Mouse (Mus musculus) hindbrain, embryonic 13.5 days (tissue): ENCODE data around the gene Cep112. TPM values are rescaled to one million over a fixed set of nuclear protein-coding genes. Genes with fewer than 3 reads are reported as not detected.

ENCODE experiments used
- ATAC-seq: fragments of 200-750 bp; cut with Nextera tagmentation; 2 replicates; pipeline ENCODE4 v1.8.0; 2017; ENCODE audit warnings: moderate TSS enrichment; ENCODE audit not compliant: low FRiP score
- H3K27ac ChIP-seq: fragments of 300-500 bp; sonication (generic); 2 replicates; pipeline ENCODE4 v1.5.1; 2015; ENCODE audit warnings: inconsistent platforms, mild to moderate bottlenecking, moderate library complexity
- H3K27me3 ChIP-seq: fragments of 300-500 bp; sonication (generic); 2 replicates; pipeline ENCODE4 v1.6.1; 2015; ENCODE audit warnings: mild to moderate bottlenecking, inconsistent platforms
- H3K36me3 ChIP-seq: fragments of 300-500 bp; sonication (generic); 2 replicates; pipeline ENCODE4 v1.6.1; 2015; ENCODE audit warnings: mild to moderate bottlenecking, inconsistent platforms
- H3K4me1 ChIP-seq: fragments of 300-500 bp; sonication (generic); replicated peaks from 2 replicates; pipeline ENCODE4 v1.6.1; 2015; ENCODE audit warnings: inconsistent platforms
- H3K4me2 ChIP-seq: fragments of 300-500 bp; sonication (generic); 2 replicates; pipeline ENCODE4 v1.6.1; 2015; ENCODE audit warnings: inconsistent platforms, mild to moderate bottlenecking, moderate library complexity
- H3K4me3 ChIP-seq: fragments of 300-500 bp; sonication (generic); 2 replicates; pipeline ENCODE4 v1.5.1; 2015; ENCODE audit warnings: mild to moderate bottlenecking, inconsistent platforms
- H3K9ac ChIP-seq: fragments of 300-500 bp; sonication (generic); 2 replicates; pipeline ENCODE4 v1.6.1; 2015; ENCODE audit warnings: mild to moderate bottlenecking, inconsistent platforms
- H3K9me3 ChIP-seq: fragments of 300-500 bp; sonication (generic); 2 replicates; pipeline ENCODE4 v1.6.1; 2016; ENCODE audit warnings: inconsistent platforms
- WGBS: fragments of 180-500 bp; shearing (Covaris S2); methylation state at CpG from one replicate; pipeline ENCODE4 v1.1.7; 2015; 5-methylcytosine and 5-hydroxymethylcytosine counted together
- polyA plus RNA-seq: library from polyadenylated mRNA; unstranded; fragments of >200 nt; fragmentation: Nextera tagmentation; extraction: Ambion mirVana; gene quantifications from 2 replicates; pipeline ENCODE4 v1.2.1, GENCODE M21; 2015

Gene Cep112
- polyA plus RNA-seq, 1 experiment from 2014 or later = 12.0 TPM

- Histone ChIP-seq H3K27ac (no peak overlapping the region), H3K4me3 (no peak overlapping the region), H3K4me1 (peaks cover 3% of the 10 kb centered on the region; the same call in 1 of the 2 replicates), H3K36me3 (no peaks in the 10 kb centered on the region), H3K9me3 (no peaks in the 10 kb centered on the region), H3K4me2 (no peak overlapping the region), H3K9ac (no peak overlapping the region), H3K27me3 (no peaks in the 10 kb centered on the region)
- ATAC-seq = no peak
- 56% methylated on average over 3 of the region's 3 CpGs for WGBS
Measured at GRCm38 (mm10) chr11:108777158-108777557, 352.2 kb downstream of the Cep112 start.

DNA sequence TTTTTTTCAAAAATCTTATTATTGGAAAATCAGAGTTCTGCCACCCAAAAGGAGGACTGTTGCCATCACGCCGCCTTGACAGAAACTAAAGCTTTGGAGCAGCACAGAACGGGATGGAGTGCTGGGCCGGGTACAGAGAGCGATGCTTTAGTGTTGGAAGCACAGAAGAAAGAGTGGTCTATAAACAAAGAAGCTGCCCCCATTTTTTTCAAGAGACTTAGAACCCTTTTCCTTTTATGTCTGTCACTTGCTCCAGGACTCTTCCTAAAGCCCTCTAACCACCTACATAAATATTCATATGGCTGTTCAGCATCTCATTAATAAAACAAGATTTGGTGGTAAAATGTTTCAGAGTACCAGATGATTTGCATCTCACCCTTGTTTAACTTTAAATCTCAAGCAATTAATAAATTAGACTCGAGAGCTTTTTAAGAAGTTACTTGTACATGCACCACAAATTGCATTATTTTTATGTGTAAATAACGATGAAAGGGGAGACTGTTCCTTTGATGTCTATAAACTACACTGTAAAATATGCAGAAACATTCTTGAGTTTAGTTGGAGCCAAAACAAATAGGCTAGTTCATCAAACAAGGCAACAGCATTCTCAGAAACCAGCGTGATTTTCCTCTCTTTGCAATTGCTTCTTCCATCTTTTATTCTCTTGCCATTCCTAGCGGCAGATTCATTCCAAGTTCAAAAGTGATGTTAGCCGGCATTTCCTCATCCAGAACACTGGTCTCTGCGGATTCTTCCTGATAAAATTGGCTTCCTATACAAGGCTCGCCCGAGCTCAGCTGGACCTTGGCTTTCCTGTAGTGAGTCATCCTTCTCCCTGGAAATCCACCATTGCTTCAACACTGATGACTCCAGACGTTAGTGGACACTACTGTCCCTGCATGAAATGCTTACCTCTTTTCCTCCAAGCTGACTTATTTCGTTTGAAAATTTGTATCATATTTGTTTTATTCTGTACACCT lies 355.6 kb downstream of the Cep112 start:
- Histone ChIP-seq H3K36me3 (no peaks in the 10 kb centered on the region), H3K4me1 (peaks cover 3% of the 10 kb centered on the region; the same call in 1 of the 2 replicates), H3K27me3 (no peaks in the 10 kb centered on the region), H3K9ac (no peak overlapping the region), H3K4me3 (no peak overlapping the region), H3K4me2 (no peak overlapping the region), H3K27ac (no peak overlapping the region), H3K9me3 (no peaks in the 10 kb centered on the region)
- 68% methylated on average over 15 of the region's 15 CpGs for WGBS
- ATAC-seq = no peak

DNA sequence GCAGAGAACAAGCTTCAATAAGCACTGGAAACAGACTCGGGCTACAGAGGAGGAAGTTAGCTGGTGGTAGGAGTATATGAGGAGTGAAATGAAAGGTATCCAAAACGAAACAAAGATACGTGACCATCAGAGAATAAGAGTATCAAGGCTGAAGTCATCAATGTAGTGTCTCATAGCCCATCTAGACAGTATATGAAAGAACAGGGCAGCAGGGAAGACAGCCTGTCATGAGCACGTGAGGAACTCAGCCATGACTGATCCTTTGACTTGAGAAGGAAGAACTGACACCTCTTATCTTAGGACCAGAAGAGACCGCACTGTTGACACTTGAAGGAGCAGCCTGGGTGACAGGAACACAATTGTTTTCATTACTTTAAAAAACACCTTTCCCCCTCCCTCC lies 373.4 kb downstream of the Cep112 start:
- no peak overlapping the region for H3K4me3 ChIP-seq
- H3K27ac ChIP-seq = no peak overlapping the region
- H3K36me3 ChIP-seq = no peaks in the 10 kb centered on the region
- H3K9me3 ChIP-seq = no peaks in the 10 kb centered on the region
- no peaks in the 10 kb centered on the region for H3K4me1 ChIP-seq
- WGBS = 81% methylated on average over 5 of the region's 5 CpGs
- H3K27me3 ChIP-seq = no peaks in the 10 kb centered on the region
- ATAC-seq = no peak
- no peak overlapping the region for H3K9ac ChIP-seq
- no peak overlapping the region for H3K4me2 ChIP-seq

- ATAC-seq = no peak
Measured at GRCm38 (mm10) chr11:108799695-108800094, 374.7 kb downstream of the Cep112 start.

GRCm38 (mm10) chr11:108804030-108804429 lies 379.0 kb downstream of the Cep112 start:
- WGBS = 36% methylated on average over 3 of the region's 3 CpGs
- no peak overlapping the region for H3K27ac ChIP-seq
- no peak for ATAC-seq
- peaks cover 5% of the 10 kb centered on the region; the same call in 1 of the 2 replicates for H3K4me1 ChIP-seq
- no peaks in the 10 kb centered on the region for H3K36me3 ChIP-seq
- H3K27me3 ChIP-seq = no peaks in the 10 kb centered on the region
- H3K9me3 ChIP-seq = no peaks in the 10 kb centered on the region
- H3K4me2 ChIP-seq = no peak overlapping the region
- no peak overlapping the region for H3K4me3 ChIP-seq
- no peak overlapping the region for H3K9ac ChIP-seq

More at GRCm38 (mm10) chr11:108799695-108800094, 374.7 kb downstream of the Cep112 start:
- Histone ChIP-seq H3K9me3 (no peaks in the 10 kb centered on the region), H3K9ac (no peak overlapping the region), H3K4me2 (no peak overlapping the region), H3K27me3 (no peaks in the 10 kb centered on the region), H3K4me1 (peaks cover 5% of the 10 kb centered on the region; the same call in 1 of the 2 replicates), H3K4me3 (no peak overlapping the region), H3K27ac (no peak overlapping the region), H3K36me3 (no peaks in the 10 kb centered on the region)
- 82% methylated on average over 3 of the region's 3 CpGs for WGBS

GRCm38 (mm10) chr11:108805947-108806346 lies 381.0 kb downstream of the Cep112 start:
- no peak for ATAC-seq

DNA sequence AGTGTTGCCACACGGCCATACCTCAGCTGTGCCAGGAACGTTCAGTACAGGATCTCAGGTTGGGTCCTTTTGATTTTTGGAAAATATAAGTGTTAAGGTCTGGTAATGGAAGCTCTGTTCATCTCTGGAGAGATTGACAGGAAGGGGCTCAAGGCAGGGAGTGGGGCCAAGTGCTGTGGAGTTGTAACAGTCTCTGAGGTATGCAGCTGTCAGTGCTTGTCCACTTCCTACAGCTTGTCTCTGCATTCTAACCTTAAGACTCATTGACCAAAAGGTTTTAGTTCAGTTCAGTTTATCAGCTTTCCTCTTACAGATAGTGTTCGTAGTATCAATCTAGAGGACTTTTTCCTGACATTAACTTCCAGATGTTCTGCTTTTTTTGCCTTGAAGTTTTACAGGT lies 384.6 kb downstream of the Cep112 start:
- no peaks in the 10 kb centered on the region for H3K36me3 ChIP-seq
- WGBS = 89% methylated on average over 3 of the region's 3 CpGs
- H3K27ac ChIP-seq = no peak overlapping the region
- ATAC-seq = no peak
- H3K4me3 ChIP-seq = no peak overlapping the region
- H3K9me3 ChIP-seq = no peaks in the 10 kb centered on the region
- H3K4me2 ChIP-seq = no peak overlapping the region
- H3K9ac ChIP-seq = no peak overlapping the region
- no peaks in the 10 kb centered on the region for H3K27me3 ChIP-seq
- H3K4me1 ChIP-seq = no peaks in the 10 kb centered on the region

More at GRCm38 (mm10) chr11:108805947-108806346, 381.0 kb downstream of the Cep112 start:
- Histone ChIP-seq H3K4me1 (peaks cover 5% of the 10 kb centered on the region; the same call in 1 of the 2 replicates), H3K27me3 (no peaks in the 10 kb centered on the region), H3K4me2 (no peak overlapping the region), H3K36me3 (no peaks in the 10 kb centered on the region), H3K9ac (no peak overlapping the region), H3K27ac (no peak overlapping the region), H3K9me3 (no peaks in the 10 kb centered on the region), H3K4me3 (no peak overlapping the region)
- 88% methylated on average over 3 of the region's 3 CpGs for WGBS

DNA sequence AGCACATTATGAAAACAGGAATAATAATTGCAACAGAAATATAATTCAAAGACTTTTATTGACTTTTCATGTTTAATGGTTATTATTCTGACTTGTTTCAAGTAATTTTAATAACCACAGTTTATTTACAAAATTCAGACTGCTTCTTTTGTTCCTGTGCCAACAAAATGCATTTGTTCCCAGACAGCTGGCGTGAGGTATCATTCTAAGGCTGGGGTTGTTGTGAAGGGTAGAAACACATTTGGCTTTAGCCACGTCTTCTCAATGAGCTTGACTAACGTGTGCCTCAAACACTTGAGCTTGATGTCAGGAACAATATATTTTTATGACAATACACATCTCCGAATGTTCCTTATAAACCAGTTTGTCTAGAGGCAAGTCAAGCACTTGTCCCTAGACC lies 396.8 kb downstream of the Cep112 start:
- ATAC-seq = no peak
- 44% methylated on average over 4 of the region's 4 CpGs for WGBS
- Histone ChIP-seq H3K4me3 (no peak overlapping the region), H3K9me3 (no peaks in the 10 kb centered on the region), H3K27me3 (no peaks in the 10 kb centered on the region), H3K36me3 (peaks cover 7% of the 10 kb centered on the region; the same call in 1 of the 2 replicates), H3K4me2 (no peak overlapping the region), H3K9ac (no peak overlapping the region), H3K4me1 (peaks cover 6% of the 10 kb centered on the region; the same call in 1 of the 2 replicates), H3K27ac (no peak overlapping the region)

GRCm38 (mm10) chr11:108822257-108822656 lies 397.3 kb downstream of the Cep112 start:
- peaks cover 7% of the 10 kb centered on the region; the same call in 1 of the 2 replicates for H3K36me3 ChIP-seq
- H3K9ac ChIP-seq = no peak overlapping the region
- H3K27ac ChIP-seq = no peak overlapping the region
- no peak overlapping the region for H3K4me2 ChIP-seq
- no peak for ATAC-seq
- H3K4me1 ChIP-seq = peaks cover 6% of the 10 kb centered on the region; the same call in 1 of the 2 replicates
- H3K4me3 ChIP-seq = no peak overlapping the region
- no peaks in the 10 kb centered on the region for H3K27me3 ChIP-seq
- WGBS = 56% methylated on average over 7 of the region's 7 CpGs
- H3K9me3 ChIP-seq = no peaks in the 10 kb centered on the region

GRCm38 (mm10) chr11:108827321-108827720 lies 402.3 kb downstream of the Cep112 start:
- Histone ChIP-seq H3K9me3 (no peaks in the 10 kb centered on the region), H3K4me2 (no peak overlapping the region), H3K27ac (no peak overlapping the region), H3K4me3 (no peak overlapping the region), H3K27me3 (no peaks in the 10 kb centered on the region), H3K9ac (no peak overlapping the region), H3K4me1 (peaks cover under 1% of the 10 kb centered on the region; the same call in 1 of the 2 replicates), H3K36me3 (peaks cover 7% of the 10 kb centered on the region; the same call in 1 of the 2 replicates)
- no peak for ATAC-seq

DNA sequence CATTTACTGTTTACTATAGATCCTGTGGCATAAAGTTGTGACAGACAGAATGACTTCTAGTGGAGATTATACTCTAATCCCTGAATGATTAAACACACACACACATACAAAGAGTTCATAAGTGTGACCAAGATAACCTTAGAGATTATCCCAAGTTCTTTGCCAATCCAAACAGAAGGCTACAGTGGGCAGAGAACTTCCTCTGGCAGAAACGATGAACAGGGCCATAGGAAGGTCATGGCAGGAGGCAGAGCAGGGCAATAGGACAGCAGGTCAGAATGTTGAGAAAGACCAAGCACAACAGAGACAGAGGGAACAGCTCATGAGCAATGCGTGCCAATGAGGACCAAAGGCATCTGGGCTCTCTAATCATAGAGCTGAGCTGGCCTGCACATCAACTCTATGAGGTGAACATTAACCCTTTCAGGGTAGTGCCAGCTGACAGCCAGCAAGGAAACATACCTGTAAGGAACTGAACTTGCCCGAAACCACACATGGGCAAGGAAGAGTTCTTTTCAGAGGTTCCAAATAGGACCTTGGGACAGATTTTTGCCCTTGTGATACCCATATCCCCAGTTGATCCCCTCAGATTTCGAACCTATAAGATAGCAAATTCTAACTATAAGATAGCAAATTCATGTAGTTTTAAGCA lies 403.5 kb downstream of the Cep112 start:
- no peak for ATAC-seq

DNA sequence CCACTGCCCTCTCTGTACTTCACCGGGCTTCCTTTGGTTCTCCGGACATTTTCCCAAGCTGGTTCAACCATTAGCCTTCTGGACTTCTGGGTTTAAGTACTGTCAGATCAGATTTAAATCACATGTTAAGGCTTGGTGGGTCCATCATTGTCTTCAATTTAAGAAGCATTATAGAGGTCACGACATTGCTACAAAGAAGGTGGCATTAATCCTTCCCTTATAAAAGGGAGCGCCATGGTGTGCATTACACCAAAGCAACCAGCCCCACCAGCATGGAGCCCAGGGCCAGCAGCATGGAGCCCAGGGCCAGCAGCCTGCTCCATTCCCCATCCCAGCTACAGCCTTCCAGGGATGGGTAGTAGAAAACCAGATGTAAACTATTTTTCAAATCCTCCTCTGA lies 411.7 kb downstream of the Cep112 start:
- Histone ChIP-seq H3K27me3 (no peaks in the 10 kb centered on the region), H3K4me1 (no peaks in the 10 kb centered on the region), H3K27ac (no peak overlapping the region), H3K36me3 (no peaks in the 10 kb centered on the region), H3K9me3 (no peaks in the 10 kb centered on the region), H3K9ac (no peak overlapping the region), H3K4me3 (no peak overlapping the region), H3K4me2 (no peak overlapping the region)
- ATAC-seq = no peak
- 72% methylated on average over 4 of the region's 4 CpGs for WGBS

More for the DNA sequence above, 403.5 kb downstream of the Cep112 start:
- no peaks in the 10 kb centered on the region for H3K9me3 ChIP-seq
- H3K27ac ChIP-seq = no peak overlapping the region
- H3K9ac ChIP-seq = no peak overlapping the region
- no peak overlapping the region for H3K4me3 ChIP-seq
- H3K27me3 ChIP-seq = no peaks in the 10 kb centered on the region
- H3K4me1 ChIP-seq = no peaks in the 10 kb centered on the region
- H3K36me3 ChIP-seq = peaks cover 7% of the 10 kb centered on the region; the same call in 1 of the 2 replicates
- H3K4me2 ChIP-seq = no peak overlapping the region
- WGBS = 91% methylated on average over 4 of the region's 4 CpGs
